Mouse (Mus musculus) liver, embryonic 14.5 days (tissue): ENCODE measurements around the gene Gm12790.
"Not testable (repeated sequence)": the region's sequence is repeated elsewhere in the genome, so short reads cannot be mapped to it uniquely, and the experiment has no call there.

ENCODE experiments used
- CTCF ChIP-seq: IDR thresholded peaks from 2 replicates; pipeline ENCODE4 v1.5.1; 2016; ENCODE audit warnings: antibody characterized with exemption, low read depth, control low read depth
- EP300 ChIP-seq: IDR thresholded peaks from 2 replicates; pipeline ENCODE4 v1.6.1; 2016; ENCODE audit warnings: antibody characterized with exemption, low read depth

DNA sequence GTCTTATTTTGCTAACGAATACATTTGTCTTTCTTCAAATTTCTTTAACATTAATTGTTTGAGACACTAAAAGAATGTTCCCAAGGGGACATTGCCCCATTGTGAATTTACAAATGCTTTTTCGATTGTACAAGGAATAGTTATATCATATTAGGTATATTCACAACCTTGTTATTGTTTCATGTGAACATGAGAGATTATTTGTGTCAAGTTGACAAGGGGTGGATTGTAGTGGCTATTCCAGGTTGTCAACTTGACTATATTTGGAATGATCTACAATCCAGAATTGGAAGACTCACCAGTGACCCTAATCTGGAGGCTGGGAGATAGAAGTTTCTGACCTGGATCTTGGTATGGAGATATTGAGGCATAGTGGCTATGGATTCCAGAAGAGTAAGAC, 5.5 kb upstream of the Gm12790 start, which contains the start of gene Gm12789:
- TF ChIP-seq CTCF, EP300: not testable (repeated sequence)
